Comparison of ENCODE assay signal across 8 mouse cellular contexts in genomic region chr11:76577588-76578257, GRCm38 (mm10). TPM values are rescaled to one million over a fixed set of nuclear protein-coding genes. Genes with fewer than 3 reads are reported as not detected.
DNase-seq lines count a peak whose midpoint lies in the region; ATAC-seq and TF ChIP-seq lines count a peak whose summit lies in the region.

No protein-coding gene starts in this region.

- TF ChIP-seq CTCF in Patski (IDR thresholded peaks at IDR 0.05): peak; percentile 95

- in situ Hi-C loops in Patski (cut with MboI; ENCODE audit: low pct_unique_long_range_greater_than_20kb): loop anchor here (10.0 kb wide), 1 partner anchor 53 kb away; no protein-coding TSS in a partner anchor

- H3K27me3 ChIP-seq in Patski: no peaks in the 10 kb centered on the region
- no peaks in the 10 kb centered on the region for H3K27me3 ChIP-seq in hindbrain, embryonic 16.5 days (replicated peaks; ENCODE audit: control insufficient read depth, insufficient read depth, low read length)

- CTCF ChIA-PET in Patski (lab: Charles Lee): interaction anchor here (0.9 to 2.5 kb wide), 16 partner anchors 9 to 122 kb away, joined by 3 to 12 read pairs (median 6); no protein-coding TSS in a partner anchor

- H3K9ac ChIP-seq in hindbrain, embryonic 16.5 days (ENCODE audit: low read depth, low read length): no peak overlapping the region

- H3K4me2 ChIP-seq in hindbrain, embryonic 16.5 days (ENCODE audit: low read length): no peak overlapping the region

- ATAC-seq in Patski: no peak
- peak; percentile 79 for ATAC-seq in hindbrain, embryonic 16.5 days
- ATAC-seq in megakaryocyte progenitor cell, adult 5-6 weeks (replicated peaks; ENCODE audit: poor library complexity): peak; percentile 87

- no peaks in the 10 kb centered on the region for H3K36me3 ChIP-seq in hindbrain, embryonic 16.5 days (ENCODE audit: control insufficient read depth, insufficient read depth, low read length)

- POLR2A ChIA-PET in Patski (lab: Charles Lee): interaction anchor here (1.4 kb wide), 1 partner anchor 36 kb away, joined by 6 read pairs; no protein-coding TSS in a partner anchor

- DNase-seq in Patski (ENCODE audit: low read depth, low spot score): no peak
- peak; percentile 83 for DNase-seq in cerebellum, adult 8-10 months
- DNase-seq in frontal cortex, adult 2 months (ENCODE audit: extremely low spot score in 1 of 2, low spot score in 1 of 2): peak; percentile 77 to 97
- DNase-seq in left cerebral cortex, adult 11 months (ENCODE audit: low spot score): peak; percentile 85
- peak; percentile 96 for DNase-seq in right cerebral cortex, adult 2 months (ENCODE audit: low spot score in 2 of 2)
- DNase-seq in urinary bladder, postnatal 14 days (ENCODE audit: low spot score): peak; percentile 92

- H3K4me3 ChIP-seq in hindbrain, embryonic 16.5 days (ENCODE audit: low read length): no peak overlapping the region

- 29% methylated on average over 12 of the region's 12 CpGs for WGBS in hindbrain, embryonic 16.5 days

- H3K27ac ChIP-seq in hindbrain, embryonic 16.5 days (ENCODE audit: low read depth, low read length): no peak overlapping the region; the same call in 1 of the 2 replicates

- H3K9me3 ChIP-seq in hindbrain, embryonic 16.5 days (ENCODE audit: control insufficient read depth, low read length): no peaks in the 10 kb centered on the region

- peaks cover 3% of the 10 kb centered on the region for H3K4me1 ChIP-seq in hindbrain, embryonic 16.5 days (ENCODE audit: control insufficient read depth, insufficient read depth, low read depth, low read length)

RNA-seq across cellular contexts. Expression of gene Abr, which starts 44.4 kb away (rescaled TPM):
- polyA plus RNA-seq in Patski (2021): 136 TPM
- 291 and 312 TPM in 2 replicates for polyA plus RNA-seq in frontal cortex, adult 2 months (2012; rRNA removed)
- 85.2 and 102 TPM in 2 replicates for polyA plus RNA-seq in hindbrain, embryonic 16.5 days (2015; fragmentation: Nextera tagmentation; extraction: Ambion mirVana)
- total RNA-seq in megakaryocyte progenitor cell, adult 5-6 weeks (2015): 25.2 and 32.5 TPM in 2 replicates
- total RNA-seq in megakaryocyte progenitor cell, adult 5-6 weeks (2017): 45.9 and 49.7 TPM in 2 replicates
